Mouse (Mus musculus): Measurements from ENCODE around the gene Psen1. TPM values are rescaled to one million over a fixed set of nuclear protein-coding genes. Genes with fewer than 3 reads are reported as not detected.

Gene Psen1
- polyA plus RNA-seq, 1 experiment from 2014 or later, result 68.0 TPM

DNA sequence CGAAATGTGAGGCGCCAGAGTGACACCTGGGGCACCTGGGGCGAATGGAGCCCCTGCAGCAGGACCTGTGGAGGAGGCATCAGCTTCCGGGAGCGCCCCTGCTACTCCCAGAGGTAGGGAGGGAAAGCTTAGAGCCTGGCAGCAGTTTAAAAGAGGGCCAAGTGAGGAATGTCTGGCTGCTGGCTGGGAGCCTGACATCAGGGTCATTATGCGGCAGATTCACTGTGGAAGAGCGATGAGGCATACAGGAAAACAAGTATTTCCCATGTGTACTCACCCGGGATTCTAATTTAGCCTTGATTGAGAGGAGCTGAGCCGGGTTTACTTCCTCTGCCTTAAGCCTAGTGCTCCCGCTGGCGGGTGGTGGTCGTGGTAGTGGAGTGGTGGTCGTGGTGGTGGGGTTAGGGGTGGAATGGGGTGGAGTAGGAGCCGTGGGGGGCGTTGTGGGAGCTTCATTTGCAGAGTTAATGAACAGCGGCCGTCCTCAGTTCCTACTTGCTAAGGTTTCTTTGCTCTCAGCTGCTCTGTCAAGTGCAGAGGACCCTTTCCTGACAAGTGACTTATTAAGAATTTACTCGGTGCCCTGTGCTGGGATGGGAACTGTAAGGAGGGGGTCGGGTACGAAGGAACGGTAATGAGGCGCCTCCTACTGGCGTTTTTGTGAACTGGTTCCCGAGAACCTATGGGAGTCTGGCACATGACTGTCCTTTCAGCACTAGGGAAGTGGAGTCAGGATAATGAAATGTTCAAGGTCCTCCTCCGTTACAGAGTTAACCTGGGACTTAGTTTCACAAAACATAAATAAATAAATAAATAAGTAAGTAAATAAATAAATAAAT lies 82.7 kb downstream of the Psen1 start:
- Histone ChIP-seq H3K4me2 (ENCODE audit: low read depth, severe bottlenecking) (peak overlapping the region; percentile 20; the same call in 1 of the 2 replicates), H3K9ac (ENCODE audit: low read length) (no peak overlapping the region), H3K4me3 (ENCODE audit: low read depth, low read length) (no peak overlapping the region), H3K4me1 (ENCODE audit: control insufficient read depth, insufficient read depth, low read length) (peaks cover 34% of the 10 kb centered on the region), H3K9me3 (ENCODE audit: control insufficient read depth, low read length) (no peaks in the 10 kb centered on the region), H3K27me3 (ENCODE audit: control insufficient read depth, insufficient read depth, low read length) (no peaks in the 10 kb centered on the region), H3K27ac (replicated peaks; ENCODE audit: low read depth, low read length) (no peak overlapping the region), H3K36me3 (ENCODE audit: control insufficient read depth, insufficient read depth, low read length) (no peaks in the 10 kb centered on the region)
- DNase-seq (ENCODE audit: low spot score) (peak; percentile 87), ATAC-seq (ENCODE audit: insufficient number of reproducible peaks, low FRiP score, low TSS enrichment, low read depth) (no peak)
- 5% methylated on average over 25 of the region's 25 CpGs for WGBS

DNA sequence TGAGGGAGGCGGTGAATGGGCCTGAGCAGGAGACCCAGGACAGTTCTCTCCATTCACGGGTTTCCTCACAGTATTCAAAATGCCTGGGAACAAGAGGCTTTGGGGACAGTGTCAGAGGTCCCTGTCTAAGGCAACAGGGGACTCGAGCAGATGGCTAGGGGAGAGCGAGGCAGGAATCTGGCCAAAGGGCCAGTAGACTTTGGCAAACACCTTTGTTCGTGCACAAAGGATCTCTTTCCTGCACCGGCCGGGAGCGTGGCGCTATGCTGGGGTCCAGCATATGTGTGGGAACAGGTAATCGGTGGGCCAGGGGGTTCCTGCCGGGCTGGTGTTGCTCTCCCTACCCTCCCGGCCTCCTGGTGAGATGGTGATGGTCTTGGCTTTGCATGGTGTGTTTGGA lies 87.7 kb downstream of the Psen1 start:
- WGBS, result 74% methylated on average over 12 of the region's 12 CpGs
- Histone ChIP-seq H3K9me3 (ENCODE audit: control insufficient read depth, low read length) (no peaks in the 10 kb centered on the region), H3K27ac (replicated peaks; ENCODE audit: low read depth, low read length) (no peak overlapping the region), H3K4me3 (ENCODE audit: low read depth, low read length) (no peak overlapping the region), H3K36me3 (ENCODE audit: control insufficient read depth, insufficient read depth, low read length) (no peaks in the 10 kb centered on the region), H3K27me3 (ENCODE audit: control insufficient read depth, insufficient read depth, low read length) (no peaks in the 10 kb centered on the region), H3K9ac (ENCODE audit: low read length) (no peak overlapping the region), H3K4me2 (ENCODE audit: low read depth, severe bottlenecking) (no peak overlapping the region), H3K4me1 (ENCODE audit: control insufficient read depth, insufficient read depth, low read length) (peaks cover 2% of the 10 kb centered on the region)
- no peak for ATAC-seq (ENCODE audit: insufficient number of reproducible peaks, low FRiP score, low TSS enrichment, low read depth)
- DNase-seq (ENCODE audit: low spot score), result no peak

GRCm38 (mm10) chr12:83776766-83777165 lies 88.8 kb downstream of the Psen1 start:
- Histone ChIP-seq H3K27ac (replicated peaks; ENCODE audit: low read depth, low read length) (no peak overlapping the region), H3K9me3 (ENCODE audit: control insufficient read depth, low read length) (no peaks in the 10 kb centered on the region), H3K4me2 (ENCODE audit: low read depth, severe bottlenecking) (no peak overlapping the region), H3K4me1 (ENCODE audit: control insufficient read depth, insufficient read depth, low read length) (no peaks in the 10 kb centered on the region), H3K4me3 (ENCODE audit: low read depth, low read length) (no peak overlapping the region), H3K36me3 (ENCODE audit: control insufficient read depth, insufficient read depth, low read length) (no peaks in the 10 kb centered on the region), H3K9ac (ENCODE audit: low read length) (no peak overlapping the region), H3K27me3 (ENCODE audit: control insufficient read depth, insufficient read depth, low read length) (no peaks in the 10 kb centered on the region)
- WGBS, result 86% methylated on average over 7 of the region's 7 CpGs
- no peak for ATAC-seq (ENCODE audit: insufficient number of reproducible peaks, low FRiP score, low TSS enrichment, low read depth)
- no peak for DNase-seq (ENCODE audit: low spot score)

- no peaks in the 10 kb centered on the region for H3K36me3 ChIP-seq (ENCODE audit: control insufficient read depth, insufficient read depth, low read length)
- H3K27ac ChIP-seq (replicated peaks; ENCODE audit: low read depth, low read length), result no peak overlapping the region
- no peaks in the 10 kb centered on the region for H3K27me3 ChIP-seq (ENCODE audit: control insufficient read depth, insufficient read depth, low read length)
- H3K9me3 ChIP-seq (ENCODE audit: control insufficient read depth, low read length), result no peaks in the 10 kb centered on the region
- no peak overlapping the region for H3K4me2 ChIP-seq (ENCODE audit: low read depth, severe bottlenecking)
- no peak for DNase-seq (ENCODE audit: low spot score)
- H3K4me3 ChIP-seq (ENCODE audit: low read depth, low read length), result no peak overlapping the region
- WGBS, result 88% methylated on average over 3 of the region's 3 CpGs
- ATAC-seq (ENCODE audit: insufficient number of reproducible peaks, low FRiP score, low TSS enrichment, low read depth), result no peak
- no peak overlapping the region for H3K9ac ChIP-seq (ENCODE audit: low read length)
- H3K4me1 ChIP-seq (ENCODE audit: control insufficient read depth, insufficient read depth, low read length), result no peaks in the 10 kb centered on the region
Measured at GRCm38 (mm10) chr12:83780181-83780580, 92.2 kb downstream of the Psen1 start.

DNA sequence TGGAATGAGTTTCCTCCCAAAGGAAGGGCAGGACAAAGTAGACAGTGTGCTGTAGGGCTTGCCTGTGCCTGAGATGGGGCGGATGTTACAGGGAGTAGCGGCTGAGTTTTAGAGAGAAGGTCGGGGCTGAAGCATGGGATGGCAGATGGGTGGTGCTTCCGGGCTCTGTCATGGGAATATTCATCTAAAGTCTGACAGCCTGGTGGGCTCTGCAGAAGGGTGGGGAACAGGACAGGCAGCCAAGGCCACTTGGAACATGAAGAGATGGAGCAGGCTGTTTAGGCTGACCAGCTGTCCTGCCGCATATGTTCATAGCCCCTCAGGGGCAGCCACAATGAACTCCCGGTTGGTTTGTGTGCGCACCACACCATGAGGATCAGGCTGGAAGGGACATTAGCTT lies 93.3 kb downstream of the Psen1 start:
- Histone ChIP-seq H3K36me3 (ENCODE audit: control insufficient read depth, insufficient read depth, low read length) (no peaks in the 10 kb centered on the region), H3K4me2 (ENCODE audit: low read depth, severe bottlenecking) (no peak overlapping the region), H3K27ac (replicated peaks; ENCODE audit: low read depth, low read length) (no peak overlapping the region), H3K27me3 (ENCODE audit: control insufficient read depth, insufficient read depth, low read length) (no peaks in the 10 kb centered on the region), H3K9me3 (ENCODE audit: control insufficient read depth, low read length) (no peaks in the 10 kb centered on the region), H3K4me1 (ENCODE audit: control insufficient read depth, insufficient read depth, low read length) (no peaks in the 10 kb centered on the region), H3K4me3 (ENCODE audit: low read depth, low read length) (no peak overlapping the region), H3K9ac (ENCODE audit: low read length) (no peak overlapping the region)
- ATAC-seq (ENCODE audit: insufficient number of reproducible peaks, low FRiP score, low TSS enrichment, low read depth) (no peak), DNase-seq (ENCODE audit: low spot score) (no peak)
- WGBS, result 80% methylated on average over 7 of the region's 7 CpGs

GRCm38 (mm10) chr12:83781640-83782278 lies 93.8 kb downstream of the Psen1 start:
- 72% methylated on average over 23 of the region's 23 CpGs for WGBS
- no peak; the same call in 1 of the 2 replicates for ATAC-seq (ENCODE audit: insufficient number of reproducible peaks, low FRiP score, low TSS enrichment, low read depth)
- no peak overlapping the region for H3K4me2 ChIP-seq (ENCODE audit: low read depth, severe bottlenecking)
- H3K27me3 ChIP-seq (ENCODE audit: control insufficient read depth, insufficient read depth, low read length), result no peaks in the 10 kb centered on the region
- H3K4me3 ChIP-seq (ENCODE audit: low read depth, low read length), result no peak overlapping the region
- no peaks in the 10 kb centered on the region for H3K36me3 ChIP-seq (ENCODE audit: control insufficient read depth, insufficient read depth, low read length)
- H3K27ac ChIP-seq (replicated peaks; ENCODE audit: low read depth, low read length), result no peak overlapping the region
- DNase-seq (ENCODE audit: low spot score), result no peak
- H3K9me3 ChIP-seq (ENCODE audit: control insufficient read depth, low read length), result no peaks in the 10 kb centered on the region
- no peak overlapping the region for H3K9ac ChIP-seq (ENCODE audit: low read length)
- no peaks in the 10 kb centered on the region for H3K4me1 ChIP-seq (ENCODE audit: control insufficient read depth, insufficient read depth, low read length)

DNA sequence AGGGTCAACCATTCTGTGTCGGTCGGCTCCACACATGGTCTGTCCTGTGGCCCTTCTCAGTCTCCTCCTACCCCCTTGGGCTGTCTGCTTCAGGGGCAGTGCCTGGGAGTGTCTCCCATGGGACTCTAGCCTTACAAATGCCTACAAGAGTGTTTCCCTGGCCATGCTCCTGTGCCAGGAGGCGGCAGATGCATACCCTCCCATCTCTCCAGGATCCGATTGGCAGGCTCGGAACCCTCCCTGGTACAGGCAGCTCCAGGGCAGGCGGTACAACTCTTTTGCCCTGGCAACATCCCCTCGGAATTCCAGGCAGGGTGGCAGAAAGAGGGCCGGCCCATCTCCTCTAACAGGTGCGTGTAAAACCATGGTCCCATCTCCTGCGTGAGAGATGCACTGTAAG lies 94.7 kb downstream of the Psen1 start:
- no peaks in the 10 kb centered on the region for H3K36me3 ChIP-seq (ENCODE audit: control insufficient read depth, insufficient read depth, low read length)
- no peak overlapping the region for H3K27ac ChIP-seq (replicated peaks; ENCODE audit: low read depth, low read length)
- H3K4me1 ChIP-seq (ENCODE audit: control insufficient read depth, insufficient read depth, low read length), result no peaks in the 10 kb centered on the region
- no peaks in the 10 kb centered on the region for H3K27me3 ChIP-seq (ENCODE audit: control insufficient read depth, insufficient read depth, low read length)
- no peak overlapping the region for H3K4me3 ChIP-seq (ENCODE audit: low read depth, low read length)
- no peak for ATAC-seq (ENCODE audit: insufficient number of reproducible peaks, low FRiP score, low TSS enrichment, low read depth)
- DNase-seq (ENCODE audit: low spot score), result no peak
- no peaks in the 10 kb centered on the region for H3K9me3 ChIP-seq (ENCODE audit: control insufficient read depth, low read length)
- H3K4me2 ChIP-seq (ENCODE audit: low read depth, severe bottlenecking), result no peak overlapping the region
- WGBS, result 91% methylated on average over 10 of the region's 10 CpGs
- no peak overlapping the region for H3K9ac ChIP-seq (ENCODE audit: low read length)
